Mouse (Mus musculus) embryonic facial prominence, embryonic 15.5 days (tissue): Measurements from ENCODE around the gene Rbms3. TPM values are rescaled to one million over a fixed set of nuclear protein-coding genes. Genes with fewer than 3 reads are reported as not detected.

ENCODE experiments used
- ATAC-seq: fragments of 200-750 bp; cut with Nextera tagmentation; 2 replicates; pipeline ENCODE4 v1.8.0; 2017; ENCODE audit warnings: low read depth, moderate TSS enrichment; ENCODE audit not compliant: insufficient number of reproducible peaks, low FRiP score, low TSS enrichment
- H3K27ac ChIP-seq: fragments of 300-500 bp; sonication (generic); replicated peaks from 2 replicates; pipeline ENCODE4 v1.5.1; 2015; ENCODE audit warnings: mild to moderate bottlenecking, inconsistent platforms
- H3K27me3 ChIP-seq: fragments of 300-500 bp; sonication (generic); 2 replicates; pipeline ENCODE4 v1.6.1; 2015; ENCODE audit warnings: inconsistent platforms
- H3K36me3 ChIP-seq: fragments of 300-500 bp; sonication (generic); 2 replicates; pipeline ENCODE4 v1.6.1; 2015; ENCODE audit warnings: mild to moderate bottlenecking, inconsistent platforms
- H3K4me1 ChIP-seq: fragments of 300-500 bp; sonication (generic); 2 replicates; pipeline ENCODE4 v1.6.1; 2015; ENCODE audit warnings: inconsistent platforms
- H3K4me2 ChIP-seq: fragments of 300-500 bp; sonication (generic); replicated peaks from 2 replicates; pipeline ENCODE4 v1.6.1; 2015; ENCODE audit warnings: mild to moderate bottlenecking, inconsistent platforms
- H3K4me3 ChIP-seq: fragments of 300-500 bp; sonication (generic); replicated peaks from 2 replicates; pipeline ENCODE4 v1.5.1; 2015; ENCODE audit warnings: mild to moderate bottlenecking, inconsistent platforms
- H3K9ac ChIP-seq: fragments of 300-500 bp; sonication (generic); 2 replicates; pipeline ENCODE4 v1.6.1; 2015; ENCODE audit warnings: inconsistent platforms
- H3K9me3 ChIP-seq: fragments of 300-500 bp; sonication (generic); replicated peaks from 2 replicates; pipeline ENCODE4 v1.6.1; 2016; ENCODE audit warnings: inconsistent platforms
- WGBS: fragments of 180-500 bp; shearing (Covaris S2); methylation state at CpG from one replicate; pipeline ENCODE4 v1.1.7; 2015; 5-methylcytosine and 5-hydroxymethylcytosine counted together
- polyA plus RNA-seq: library from polyadenylated mRNA; unstranded; fragments of >200 nt; fragmentation: Nextera tagmentation; extraction: Ambion mirVana; gene quantifications from 2 replicates; pipeline ENCODE4 v1.2.1, GENCODE M21; 2015

The Rbms3 gene
- polyA plus RNA-seq, 1 experiment from 2014 or later: 84.3 TPM

GRCm38 (mm10) chr9:116879600-116880457 is 749.9 kb downstream of the Rbms3 start:
- ATAC-seq: no peak
- Histone ChIP-seq H3K36me3 (peaks cover 11% of the 10 kb centered on the region; the same call in 1 of the 2 replicates), H3K27me3 (no peaks in the 10 kb centered on the region), H3K9ac (no peak overlapping the region), H3K27ac (no peak overlapping the region), H3K9me3 (peaks cover 15% of the 10 kb centered on the region), H3K4me3 (no peak overlapping the region), H3K4me1 (no peaks in the 10 kb centered on the region), H3K4me2 (no peak overlapping the region)
- 87% methylated on average over 10 of the region's 10 CpGs for WGBS

DNA sequence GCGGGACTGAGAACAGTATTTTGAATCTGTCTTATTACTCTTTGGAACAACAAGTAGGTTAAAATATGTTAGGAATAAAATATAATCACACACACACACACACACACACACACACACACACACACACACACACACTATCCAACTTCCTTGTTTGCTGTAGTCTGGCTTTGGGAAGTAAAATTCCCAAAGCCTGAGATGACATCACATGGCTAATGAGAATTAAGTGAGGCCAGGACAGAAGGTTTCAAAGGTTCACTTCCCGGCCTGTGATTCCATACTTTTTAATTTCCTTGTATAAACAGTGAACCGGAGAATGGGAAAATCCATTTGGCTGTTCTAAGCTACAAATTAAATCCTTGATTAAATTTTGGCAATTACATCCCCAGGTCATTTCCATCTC is 752.9 kb downstream of the Rbms3 start:
- peaks cover 11% of the 10 kb centered on the region; the same call in 1 of the 2 replicates for H3K36me3 ChIP-seq
- peaks cover 15% of the 10 kb centered on the region for H3K9me3 ChIP-seq
- ATAC-seq: no peak
- no peaks in the 10 kb centered on the region for H3K27me3 ChIP-seq
- no peak overlapping the region for H3K9ac ChIP-seq
- H3K4me2 ChIP-seq: no peak overlapping the region
- peaks cover 19% of the 10 kb centered on the region for H3K4me1 ChIP-seq
- H3K4me3 ChIP-seq: no peak overlapping the region
- WGBS: 62% methylated on average over 3 of the region's 3 CpGs
- H3K27ac ChIP-seq: no peak overlapping the region

DNA sequence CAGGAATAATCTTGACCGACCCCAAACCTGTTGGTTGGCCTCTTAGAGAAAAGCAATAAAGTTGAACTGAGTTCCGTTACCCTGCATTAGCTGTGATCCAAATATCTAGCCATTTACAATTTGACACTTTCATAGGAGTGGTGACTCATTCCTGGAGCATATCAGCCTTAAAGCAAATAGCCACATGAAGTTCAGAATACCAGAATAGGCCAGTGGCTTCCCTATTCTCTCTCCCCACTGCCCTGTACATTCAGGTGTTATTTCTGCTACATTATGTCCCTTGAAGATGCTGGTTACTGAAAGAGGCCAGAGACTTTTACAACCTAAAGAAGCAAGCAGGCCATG is 755.8 kb downstream of the Rbms3 start:
- Histone ChIP-seq H3K9ac (no peak overlapping the region), H3K27me3 (no peaks in the 10 kb centered on the region), H3K4me2 (no peak overlapping the region), H3K4me3 (no peak overlapping the region), H3K9me3 (peaks cover 2% of the 10 kb centered on the region; the same call in 1 of the 2 replicates), H3K27ac (peak overlapping the region; percentile 63; the same call in 1 of the 2 replicates), H3K36me3 (0 out of 2 replicates have a peak, but pooled peaks cover 2% of the 10 kb centered on the region), H3K4me1 (peaks cover 19% of the 10 kb centered on the region)
- WGBS: 27% methylated on average over 2 of the region's 2 CpGs
- ATAC-seq: no peak

- Histone ChIP-seq H3K9ac (no peak overlapping the region), H3K4me3 (no peak overlapping the region), H3K4me1 (peaks cover 19% of the 10 kb centered on the region), H3K9me3 (no peaks in the 10 kb centered on the region), H3K36me3 (no peaks in the 10 kb centered on the region), H3K4me2 (no peak overlapping the region), H3K27ac (peak overlapping the region; percentile 63), H3K27me3 (no peaks in the 10 kb centered on the region)
- no peak; the same call in 1 of the 2 replicates for ATAC-seq
- WGBS: 56% methylated on average over 30 of the region's 30 CpGs
Observed at GRCm38 (mm10) chr9:116873033-116873975, 756.4 kb downstream of the Rbms3 start.

GRCm38 (mm10) chr9:116872346-116872745 is 757.4 kb downstream of the Rbms3 start:
- no peaks in the 10 kb centered on the region for H3K9me3 ChIP-seq
- H3K27ac ChIP-seq: no peak overlapping the region
- no peak for ATAC-seq
- 79% methylated on average over 6 of the region's 6 CpGs for WGBS
- peaks cover 19% of the 10 kb centered on the region for H3K4me1 ChIP-seq
- no peak overlapping the region for H3K4me3 ChIP-seq
- no peak overlapping the region for H3K9ac ChIP-seq
- no peaks in the 10 kb centered on the region for H3K27me3 ChIP-seq
- no peak overlapping the region for H3K4me2 ChIP-seq
- no peaks in the 10 kb centered on the region for H3K36me3 ChIP-seq

- no peak for ATAC-seq
- no peak overlapping the region for H3K27ac ChIP-seq
- WGBS: 89% methylated on average over 5 of the region's 5 CpGs
Observed at GRCm38 (mm10) chr9:116871576-116871975, 758.1 kb downstream of the Rbms3 start.

DNA sequence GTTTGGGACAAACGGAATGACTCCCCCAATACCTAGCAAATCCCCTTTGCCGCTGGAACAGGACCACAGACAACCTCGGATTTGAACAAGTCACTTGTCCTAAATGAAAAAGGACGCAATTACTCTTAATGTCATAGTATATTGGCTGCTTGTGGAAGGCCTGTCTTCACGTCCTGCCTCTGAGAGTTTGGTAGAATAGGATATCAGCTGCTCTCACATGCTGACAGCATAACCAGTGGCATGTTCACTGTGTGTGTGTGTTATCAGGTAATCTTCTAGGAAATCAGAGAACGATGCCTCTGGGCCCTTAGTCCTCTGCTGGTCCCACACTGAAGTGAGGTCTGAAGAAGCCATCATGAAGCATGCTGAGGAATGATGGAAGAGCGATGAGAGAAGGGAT is 763.7 kb downstream of the Rbms3 start:
- H3K4me1 ChIP-seq: peaks cover 10% of the 10 kb centered on the region; the same call in 1 of the 2 replicates
- H3K27me3 ChIP-seq: no peaks in the 10 kb centered on the region
- WGBS: 90% methylated on average over 7 of the region's 7 CpGs
- no peaks in the 10 kb centered on the region for H3K36me3 ChIP-seq
- ATAC-seq: no peak
- no peak overlapping the region for H3K27ac ChIP-seq
- no peaks in the 10 kb centered on the region for H3K9me3 ChIP-seq
- no peak overlapping the region for H3K9ac ChIP-seq
- H3K4me2 ChIP-seq: no peak overlapping the region
- no peak overlapping the region for H3K4me3 ChIP-seq

More at GRCm38 (mm10) chr9:116871576-116871975, 758.1 kb downstream of the Rbms3 start:
- H3K9me3 ChIP-seq: no peaks in the 10 kb centered on the region
- H3K4me2 ChIP-seq: no peak overlapping the region
- H3K36me3 ChIP-seq: no peaks in the 10 kb centered on the region
- no peak overlapping the region for H3K9ac ChIP-seq
- peaks cover 19% of the 10 kb centered on the region for H3K4me1 ChIP-seq
- no peaks in the 10 kb centered on the region for H3K27me3 ChIP-seq
- H3K4me3 ChIP-seq: no peak overlapping the region

GRCm38 (mm10) chr9:116863626-116864025 is 766.1 kb downstream of the Rbms3 start:
- no peaks in the 10 kb centered on the region for H3K36me3 ChIP-seq
- H3K27ac ChIP-seq: no peak overlapping the region
- no peak overlapping the region for H3K4me2 ChIP-seq
- H3K27me3 ChIP-seq: no peaks in the 10 kb centered on the region
- no peak for ATAC-seq
- 44% methylated on average over 4 of the region's 4 CpGs for WGBS
- H3K9ac ChIP-seq: no peak overlapping the region
- no peak overlapping the region for H3K4me3 ChIP-seq
- H3K9me3 ChIP-seq: no peaks in the 10 kb centered on the region
- H3K4me1 ChIP-seq: peaks cover 10% of the 10 kb centered on the region; the same call in 1 of the 2 replicates

DNA sequence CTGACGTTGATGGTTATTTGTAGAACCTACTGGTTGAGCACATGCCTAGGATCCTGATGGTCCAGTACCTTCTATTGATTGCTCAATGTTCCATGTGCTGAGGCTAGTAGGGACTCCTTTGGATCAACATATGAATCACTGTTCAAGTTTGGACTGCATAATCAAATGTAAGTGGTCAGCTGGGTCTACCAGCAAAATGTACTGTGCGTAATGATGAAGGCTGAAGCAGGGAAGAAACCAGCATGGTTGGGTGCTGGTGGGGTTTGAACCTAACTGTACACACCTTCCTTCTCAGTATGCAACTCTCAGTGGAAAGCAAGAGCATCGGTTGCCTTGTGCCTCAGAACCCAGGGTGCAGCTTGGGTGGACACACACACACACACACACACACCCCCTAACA is 767.4 kb downstream of the Rbms3 start:
- ATAC-seq: no peak
- H3K4me2 ChIP-seq: no peak overlapping the region

DNA sequence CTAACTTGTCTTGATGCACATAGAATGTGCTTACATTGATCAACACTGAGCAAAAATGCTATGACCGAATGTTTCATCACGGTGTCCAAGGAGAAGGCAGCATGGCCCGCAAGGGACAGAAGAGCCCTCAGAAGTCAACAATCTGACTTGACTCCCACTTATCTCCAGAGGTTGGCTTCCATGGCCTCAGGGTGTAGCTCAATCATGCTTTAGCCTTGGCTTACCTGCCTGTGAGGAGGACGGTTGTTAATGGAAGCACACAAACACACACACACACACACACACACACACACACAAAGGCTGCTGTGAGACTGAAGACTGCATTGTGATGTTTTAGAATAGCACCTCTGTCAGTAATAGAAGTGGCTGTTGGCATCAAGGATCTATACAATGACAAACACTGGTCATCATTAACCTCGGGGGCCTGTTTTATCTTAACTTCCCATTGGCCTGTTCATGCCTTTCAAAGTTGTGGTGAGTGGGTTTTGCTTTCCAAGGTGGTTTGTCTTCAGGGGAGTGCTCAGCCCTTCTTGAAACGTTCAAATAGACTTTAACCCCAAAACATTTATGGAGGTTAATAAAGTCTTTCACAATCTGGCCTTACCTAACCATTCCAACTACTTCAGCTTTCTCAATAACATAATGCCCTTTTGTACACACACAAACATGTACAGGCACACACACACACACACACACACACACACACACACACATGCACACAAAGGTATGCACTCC is 771.7 kb downstream of the Rbms3 start:
- Histone ChIP-seq H3K4me1 (0 out of 2 replicates have a peak, but pooled peaks cover 4% of the 10 kb centered on the region), H3K36me3 (no peaks in the 10 kb centered on the region), H3K4me3 (no peak overlapping the region), H3K9me3 (no peaks in the 10 kb centered on the region), H3K4me2 (no peak overlapping the region), H3K9ac (no peak overlapping the region), H3K27me3 (no peaks in the 10 kb centered on the region), H3K27ac (no peak overlapping the region)
- 83% methylated on average over 6 of the region's 6 CpGs for WGBS
- ATAC-seq: no peak

More for the DNA sequence above, 767.4 kb downstream of the Rbms3 start:
- no peaks in the 10 kb centered on the region for H3K9me3 ChIP-seq
- H3K36me3 ChIP-seq: no peaks in the 10 kb centered on the region
- peaks cover 10% of the 10 kb centered on the region; the same call in 1 of the 2 replicates for H3K4me1 ChIP-seq
- H3K27ac ChIP-seq: no peak overlapping the region
- WGBS: 82% methylated on average over 3 of the region's 3 CpGs
- H3K9ac ChIP-seq: no peak overlapping the region
- no peak overlapping the region for H3K4me3 ChIP-seq
- H3K27me3 ChIP-seq: no peaks in the 10 kb centered on the region
